Mouse (Mus musculus) heart, embryonic 15.5 days (tissue): ENCODE results near the gene Parva. TPM values are rescaled to one million over a fixed set of nuclear protein-coding genes. Genes with fewer than 3 reads are reported as not detected.

Source experiments
- polyA plus RNA-seq: library from polyadenylated mRNA; unstranded; fragments of >200 nt; fragmentation: Nextera tagmentation; extraction: Ambion mirVana; gene quantifications from 2 replicates; pipeline ENCODE4 v1.2.1, GENCODE M21; 2015

Parva gene
- polyA plus RNA-seq, 1 experiment from 2014 or later: 74.6 TPM

Other genes with a start within 250 kb of the Parva start
- gene Mical2, start 201.6 kb upstream of the Parva start, polyA plus RNA-seq: 132 and 134 TPM in 2 replicates